Mouse (Mus musculus) Patski (cell line): ENCODE measurements around the gene Fam43a. TPM values are rescaled to one million over a fixed set of nuclear protein-coding genes. Genes with fewer than 3 reads are reported as not detected.

Source experiments
- ATAC-seq: fragments of 100-300 bp; one replicate; pipeline ENCODE4 v1.8.0; 2021
- CTCF ChIA-PET: fragments of 350-600 bp; sonication (Branson Sonifier 250); formaldehyde crosslinking; loops from one replicate; lab custom pipeline; 2022; ENCODE audit warnings: inconsistent platforms; lab: Charles Lee
- POLR2A ChIA-PET: fragments of 350-600 bp; sonication (Branson Sonifier 250); formaldehyde crosslinking; loops from one replicate; lab custom pipeline; 2022; ENCODE audit warnings: antibody characterized with exemption, inconsistent platforms; lab: Charles Lee
- DNase-seq: peaks from one replicate; pipeline ENCODE4 v3.0.0-alpha.2; 2011; ENCODE audit warnings: low read depth, low spot score
- H3K27me3 ChIP-seq: fragments of 371-371 bp; one replicate; pipeline ENCODE4 v1.5.1; 2021
- CTCF ChIP-seq: fragments of 100-300 bp; IDR thresholded peaks from one replicate; pipeline ENCODE4 v1.5.1; 2021
- in situ Hi-C: fragments of 300-500 bp; cut with MboI; formaldehyde crosslinking; loops from 3 replicates; pipeline ENCODE4 v1.11.1; 2018; ENCODE audit warnings: low pct_unique_long_range_greater_than_20kb, mixed read lengths
- polyA plus RNA-seq: library from polyadenylated mRNA; unstranded; gene quantifications from one replicate; pipeline ENCODE4 v1.2.3, GENCODE M21; 2021

Fam43a gene
- 94.0 TPM for polyA plus RNA-seq

DNA sequence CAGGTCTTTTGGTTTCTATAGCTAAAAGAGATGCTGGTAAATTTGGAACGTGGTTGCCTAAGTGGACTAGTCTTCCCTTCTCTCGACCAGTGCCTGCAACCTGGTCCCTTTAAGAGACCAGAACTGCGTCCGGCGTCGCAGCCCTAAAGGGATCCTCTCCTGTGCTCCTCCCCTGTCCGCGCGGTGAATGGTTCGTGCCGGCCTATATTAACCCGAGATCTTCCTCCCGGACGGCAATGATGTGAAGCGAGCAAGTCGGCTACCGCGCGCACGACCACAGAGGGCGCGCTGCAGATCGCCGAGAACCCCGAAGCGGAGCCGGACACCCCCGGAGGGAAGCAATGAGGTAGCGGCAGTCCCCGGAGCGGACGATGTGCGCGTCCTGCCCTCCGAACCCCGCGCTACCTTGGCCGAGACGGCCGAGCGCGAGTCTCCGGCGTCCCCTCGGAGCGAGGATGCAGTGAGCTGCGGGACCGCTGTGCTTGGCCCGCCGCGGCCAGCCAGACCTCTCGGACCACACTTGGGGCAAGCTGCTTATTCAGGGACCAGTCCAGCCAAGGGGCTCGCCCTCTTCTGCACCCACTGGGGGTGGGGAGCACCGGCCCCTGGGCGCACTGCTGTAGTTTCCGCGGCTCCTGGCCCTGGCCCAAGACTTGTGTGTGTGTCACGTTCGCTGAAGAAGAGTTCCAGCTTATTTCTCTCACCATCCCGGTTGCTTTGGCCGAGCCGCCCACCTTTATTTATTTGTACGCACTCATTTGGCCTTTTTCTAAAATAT is at the start of gene Fam43a:
Fam43a (plus strand) TSS at position 233 of the 778 bp plus-strand sequence.
- in situ Hi-C loops: loop anchor here (5.0 to 10.0 kb wide), 3 partner anchors 283 to 755 kb away; no protein-coding TSS in a partner anchor
- no peaks in the 10 kb centered on the region for H3K27me3 ChIP-seq
- DNase-seq: peak; percentile 86
- ChIA-PET POLR2A (interaction anchor here (0.5 to 5.4 kb wide), 25 partner anchors 47 to 470 kb away, joined by 3 to 31 read pairs (median 5); no protein-coding TSS in a partner anchor), CTCF (interaction anchor here (1.2 to 2.9 kb wide), 6 partner anchors 35 to 471 kb away, joined by 3 to 11 read pairs (median 6); no protein-coding TSS in a partner anchor)
- TF ChIP-seq CTCF: no peak
- peak; percentile 85 for ATAC-seq

DNA sequence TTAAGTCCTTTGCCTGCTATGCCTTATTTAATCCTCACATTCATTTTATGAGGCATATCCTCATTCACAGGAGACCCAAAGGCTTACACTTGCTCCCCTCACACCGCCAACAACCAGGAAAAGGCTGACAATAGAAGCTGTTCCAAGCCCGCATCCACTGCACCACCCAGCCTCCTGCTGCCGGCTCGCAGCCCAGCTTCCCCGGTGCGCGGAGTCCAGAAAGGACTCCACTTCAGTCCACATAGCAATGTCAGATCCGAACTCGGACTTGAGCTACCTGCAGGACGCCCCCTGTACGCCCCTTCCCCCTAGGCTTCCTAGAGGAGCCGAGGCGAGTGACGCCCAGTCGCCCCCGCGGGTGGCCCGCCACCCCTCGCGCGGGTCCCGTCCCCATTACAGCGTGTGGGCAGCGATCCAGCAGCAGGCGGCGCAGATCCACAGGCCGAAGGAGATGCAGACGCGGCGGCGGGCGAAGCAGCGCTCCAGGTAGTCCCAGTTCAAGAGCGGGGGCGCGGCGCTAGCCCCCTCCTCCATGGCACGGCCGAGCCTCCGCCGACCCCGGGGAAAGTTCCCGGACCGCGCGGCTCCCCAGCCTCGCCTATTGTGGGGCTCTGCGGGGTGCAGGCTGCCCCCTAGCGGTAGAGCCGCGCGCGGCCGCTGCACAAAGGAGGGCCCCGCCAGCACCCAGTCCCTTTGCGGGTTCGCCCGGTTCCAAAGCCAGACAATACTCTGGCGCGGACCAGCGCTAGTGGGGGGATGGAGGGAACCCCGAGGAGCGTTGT is 49.4 kb upstream of the Fam43a start:
- POLR2A ChIA-PET: interaction anchor here (0.7 kb wide), 1 partner anchor 9 kb away, joined by 3 read pairs; no protein-coding TSS in a partner anchor

DNA sequence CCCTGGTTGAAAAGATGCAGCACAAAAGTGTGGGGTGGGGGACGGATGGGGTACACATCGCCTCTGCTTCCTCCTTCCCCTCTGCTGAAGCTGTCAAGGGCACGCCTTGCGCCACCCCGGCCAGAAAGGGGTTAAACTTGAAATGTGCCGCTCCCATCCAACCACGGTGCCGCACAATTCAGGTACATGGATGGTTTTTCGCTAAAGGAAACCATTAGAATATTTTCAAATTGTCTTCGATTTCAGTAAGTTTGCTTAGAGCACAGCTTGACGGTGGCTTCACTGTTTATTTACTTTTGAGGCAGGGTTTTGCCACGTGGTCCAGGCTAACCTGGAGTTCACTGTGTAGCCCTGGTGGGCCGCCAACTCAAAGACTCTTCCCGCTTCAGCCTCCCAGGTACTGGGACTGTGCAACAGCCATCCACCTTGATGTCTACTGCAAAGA is 48.8 kb upstream of the Fam43a start, which contains the start of gene Tmem44:
Tmem44 (minus strand) TSS at position 95 of the 445 bp plus-strand sequence.
- no peak for ATAC-seq
- CTCF ChIA-PET: no interaction called here
- in situ Hi-C loops: no loop called here
- DNase-seq: no peak
- TF ChIP-seq CTCF: no peak
- POLR2A ChIA-PET: no interaction called here
- no peaks in the 10 kb centered on the region for H3K27me3 ChIP-seq

More for the DNA sequence above, 49.4 kb upstream of the Fam43a start:
- CTCF ChIA-PET: no interaction called here
- ATAC-seq (peak; percentile 82), DNase-seq (no peak)
- H3K27me3 ChIP-seq: no peaks in the 10 kb centered on the region
- TF ChIP-seq CTCF: no peak
- in situ Hi-C loops: no loop called here

DNA sequence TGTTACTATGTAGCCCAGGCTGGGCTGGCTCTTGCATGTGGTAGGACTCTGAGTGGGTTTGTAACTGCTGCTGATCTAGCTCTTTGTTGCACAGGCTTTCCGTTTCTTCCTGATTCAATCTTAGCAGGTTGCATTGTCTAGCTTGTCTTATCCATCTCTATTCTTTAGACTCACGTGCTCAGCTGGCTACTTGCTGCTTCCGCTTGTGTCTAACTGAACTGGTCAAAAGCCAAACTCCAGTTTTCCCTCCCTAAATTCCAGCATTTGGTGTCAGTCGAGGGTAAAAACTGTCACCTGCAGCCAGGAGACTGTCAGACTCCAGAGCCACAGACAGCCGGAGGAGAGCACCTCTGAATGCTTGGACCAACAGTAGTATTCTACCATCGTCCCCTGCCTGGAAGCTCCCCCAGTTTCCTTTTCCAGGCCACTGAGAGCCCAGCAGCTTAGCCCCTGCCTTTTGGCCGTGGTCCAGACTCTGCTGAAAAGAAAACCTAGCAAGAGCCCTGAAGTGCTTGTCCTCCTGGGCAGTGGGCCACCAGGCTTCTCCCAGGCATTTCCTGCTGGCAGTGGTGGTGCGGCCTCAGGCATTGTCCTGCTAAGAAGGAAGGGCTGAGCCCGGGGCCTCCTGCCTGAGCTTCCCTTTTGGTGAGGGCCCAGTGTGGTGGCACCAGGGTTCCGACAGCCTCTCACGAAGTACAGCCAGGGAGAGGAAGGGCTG is 46.7 kb upstream of the Fam43a start:
- ATAC-seq (peak; percentile 6), DNase-seq (no peak)
- ChIA-PET CTCF (interaction anchor here (0.9 to 1.1 kb wide), 2 partner anchors 8 to 20 kb away, joined by 3 read pairs; no protein-coding TSS in a partner anchor), POLR2A (no interaction called here)
- H3K27me3 ChIP-seq: no peaks in the 10 kb centered on the region
- in situ Hi-C loops: no loop called here
- TF ChIP-seq CTCF: no peak

DNA sequence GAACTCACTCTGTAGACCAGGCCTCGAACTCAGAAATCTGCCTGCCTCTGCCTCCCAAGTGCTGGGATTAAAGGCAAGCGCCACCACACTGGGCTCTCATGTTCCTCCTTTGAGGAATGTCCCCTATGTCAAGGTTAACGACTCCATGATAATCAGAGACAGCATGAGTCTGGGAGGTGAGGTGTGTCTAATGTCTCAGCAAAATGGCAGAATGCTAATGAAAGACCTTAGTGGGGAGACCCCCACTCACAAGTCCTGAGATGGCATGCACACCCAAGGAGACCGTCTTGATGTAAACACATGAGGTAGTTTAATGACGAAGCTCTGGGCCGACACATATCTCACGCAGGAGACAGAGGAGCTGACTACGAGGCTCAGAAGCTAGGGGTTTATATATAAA is 45.4 kb upstream of the Fam43a start:
- in situ Hi-C loops: no loop called here
- H3K27me3 ChIP-seq: no peaks in the 10 kb centered on the region
- DNase-seq: no peak
- ATAC-seq: no peak
- no peak for TF ChIP-seq CTCF
- ChIA-PET POLR2A (no interaction called here), CTCF (no interaction called here)

DNA sequence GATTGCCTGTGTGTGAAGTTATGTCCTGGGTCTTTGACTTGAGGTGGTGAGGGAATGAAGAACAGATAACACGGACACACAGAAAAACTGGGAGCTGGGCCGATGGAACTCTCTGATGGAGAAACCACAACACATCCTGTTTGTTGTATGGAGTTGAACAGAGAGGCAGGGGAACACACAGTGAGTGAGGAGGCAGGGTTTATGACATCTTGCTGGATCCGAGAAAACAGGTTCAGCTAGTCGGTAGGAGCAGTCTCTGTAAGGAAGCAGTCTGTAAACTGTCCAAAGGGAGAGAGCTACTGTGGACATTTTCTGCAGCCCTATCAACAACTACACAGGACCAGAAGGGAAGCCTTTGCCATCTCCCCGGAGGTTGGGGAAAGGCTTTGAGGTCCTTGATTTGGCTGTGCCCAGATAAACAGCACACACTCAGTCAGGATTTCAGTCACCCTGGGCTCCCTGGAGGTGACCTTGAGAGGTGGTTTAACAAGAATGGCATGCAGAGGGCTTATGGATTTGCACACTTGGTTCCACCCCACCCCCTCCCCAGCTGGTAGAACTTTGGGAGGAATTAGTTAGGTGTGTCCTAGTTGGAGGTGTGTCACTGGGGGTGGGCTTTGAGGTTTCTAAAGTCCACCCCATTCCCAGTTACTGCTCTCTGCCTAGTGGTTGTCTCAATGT is 40.1 kb upstream of the Fam43a start:
- no peak for ATAC-seq
- in situ Hi-C loops: no loop called here
- TF ChIP-seq CTCF: no peak
- no peaks in the 10 kb centered on the region for H3K27me3 ChIP-seq
- ChIA-PET CTCF (interaction anchor here (0.8 kb wide), 1 partner anchor 14 kb away, joined by 3 read pairs; no protein-coding TSS in a partner anchor), POLR2A (interaction anchor here (0.8 kb wide), 1 partner anchor 10 kb away, joined by 3 read pairs; no protein-coding TSS in a partner anchor)
- DNase-seq: no peak

DNA sequence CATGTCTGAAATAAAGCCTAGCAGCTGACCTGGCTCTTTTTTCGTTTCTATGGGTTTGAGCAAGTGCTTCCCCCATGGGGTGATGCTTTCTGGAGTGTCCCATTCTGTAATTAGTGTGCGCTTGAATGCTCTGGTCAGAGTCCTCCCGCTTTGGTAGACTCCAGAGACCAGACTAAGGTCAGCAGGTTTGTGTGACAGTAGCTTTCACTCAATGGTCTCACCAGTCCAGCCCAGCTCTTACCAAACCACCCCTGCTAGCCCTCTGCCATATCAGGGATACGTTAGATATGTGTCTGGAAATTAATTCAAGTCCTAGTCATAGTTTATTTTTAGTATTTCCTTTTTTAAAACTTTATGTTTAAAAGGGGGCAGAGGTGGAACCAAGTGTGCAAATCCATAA is 38.9 kb upstream of the Fam43a start:
- in situ Hi-C loops: no loop called here
- ATAC-seq (no peak), DNase-seq (no peak)
- ChIA-PET POLR2A (no interaction called here), CTCF (interaction anchor here (1.5 to 2.1 kb wide), 2 partner anchors 8 to 22 kb away, joined by 3 to 4 read pairs; no protein-coding TSS in a partner anchor)
- H3K27me3 ChIP-seq: no peaks in the 10 kb centered on the region
- TF ChIP-seq CTCF: no peak

DNA sequence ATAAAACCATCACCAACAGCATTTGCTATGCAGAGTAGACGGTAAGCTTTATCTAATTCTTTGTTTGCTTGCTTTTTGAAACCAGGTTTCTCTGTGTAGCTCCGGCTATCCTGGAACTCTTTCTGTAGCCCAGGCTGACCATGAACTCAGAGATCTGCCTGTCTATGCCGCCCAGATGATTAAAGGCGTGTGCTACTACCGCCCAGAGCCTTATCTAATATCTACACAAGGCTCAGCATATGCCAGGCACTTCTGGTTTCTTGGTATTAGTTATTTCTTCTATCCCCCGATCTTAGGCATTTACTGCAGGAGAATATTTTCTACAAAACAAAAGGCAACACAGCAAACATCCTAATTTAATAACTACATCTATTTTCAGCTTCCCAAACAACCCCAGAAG is 33.9 kb upstream of the Fam43a start:
- no peak for ATAC-seq
- in situ Hi-C loops: no loop called here
- ChIA-PET CTCF (interaction anchor here (1.2 kb wide), 1 partner anchor 9 kb away, joined by 3 read pairs; no protein-coding TSS in a partner anchor), POLR2A (no interaction called here)
- DNase-seq: no peak
- H3K27me3 ChIP-seq: no peaks in the 10 kb centered on the region
- no peak for TF ChIP-seq CTCF

GRCm38 (mm10) chr16:30570173-30570572 is 29.4 kb upstream of the Fam43a start:
- DNase-seq (no peak), ATAC-seq (no peak)
- no peaks in the 10 kb centered on the region for H3K27me3 ChIP-seq
- in situ Hi-C loops: no loop called here
- TF ChIP-seq CTCF: no peak
- ChIA-PET POLR2A (no interaction called here), CTCF (no interaction called here)
